Mouse (Mus musculus) lung, adult 2 months (tissue): Measurements from ENCODE around the gene Muc1.

ENCODE experiments used
- CTCF ChIP-seq: fragments of 200-500 bp; IDR thresholded peaks from 2 replicates; pipeline ENCODE4 v1.5.1; 2011; ENCODE audit warnings: mild to moderate bottlenecking, low read length, control low read depth; ENCODE audit not compliant: insufficient read depth
- POLR2A ChIP-seq: fragments of 200-500 bp; IDR thresholded peaks from 2 replicates; pipeline ENCODE4 v1.6.1; 2011; ENCODE audit warnings: low read depth, mild to moderate bottlenecking, control low read depth, low read length, borderline replicate concordance; ENCODE audit errors: extremely low read depth

DNA sequence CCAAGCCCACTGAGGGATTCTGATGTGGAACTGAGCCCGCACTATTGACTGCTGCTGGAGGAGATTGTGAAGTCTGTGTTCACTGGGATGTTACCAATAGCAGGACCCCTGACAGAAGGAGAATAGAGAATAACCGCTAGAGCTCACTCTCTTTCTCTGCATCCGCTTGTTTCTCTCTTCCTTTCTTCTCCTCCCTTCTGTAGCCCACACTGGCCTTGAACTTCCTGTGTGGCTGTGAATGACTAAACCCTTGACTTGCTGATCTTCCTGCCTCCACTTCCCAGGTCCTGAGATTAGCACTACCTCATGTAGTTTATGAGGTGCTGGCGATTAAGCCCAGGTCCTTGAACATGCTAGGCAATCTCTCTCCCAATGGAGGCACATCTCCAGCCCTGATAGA is 18.6 kb downstream of the Muc1 start:
- no peak for TF ChIP-seq CTCF
- no peak for TF ChIP-seq POLR2A
